Mouse (Mus musculus) liver, embryonic 12.5 days (tissue): ENCODE results near the gene Prim2. TPM values are rescaled to one million over a fixed set of nuclear protein-coding genes. Genes with fewer than 3 reads are reported as not detected.
"Not testable (repeated sequence)": the region's sequence is repeated elsewhere in the genome, so short reads cannot be mapped to it uniquely, and the experiment has no call there.

ENCODE experiments used
- ATAC-seq: fragments of 200-750 bp; cut with Nextera tagmentation; 2 replicates; pipeline ENCODE4 v1.8.0; 2017; ENCODE audit warnings: moderate number of reproducible peaks, mild to moderate bottlenecking, moderate library complexity
- H3K27ac ChIP-seq: fragments of 300-500 bp; sonication (generic); 2 replicates; pipeline ENCODE4 v1.5.1; 2016; ENCODE audit warnings: mild to moderate bottlenecking
- H3K27me3 ChIP-seq: fragments of 300-500 bp; sonication (generic); replicated peaks from 2 replicates; pipeline ENCODE4 v1.6.1; 2016; ENCODE audit warnings: mild to moderate bottlenecking, moderate library complexity
- H3K36me3 ChIP-seq: fragments of 300-500 bp; sonication (generic); 2 replicates; pipeline ENCODE4 v1.6.1; 2016; ENCODE audit warnings: mild to moderate bottlenecking, moderate library complexity
- H3K4me1 ChIP-seq: fragments of 300-500 bp; sonication (generic); 2 replicates; pipeline ENCODE4 v1.6.1; 2016
- H3K4me2 ChIP-seq: fragments of 300-500 bp; sonication (generic); 2 replicates; pipeline ENCODE4 v1.6.1; 2016; ENCODE audit warnings: mild to moderate bottlenecking, moderate library complexity
- H3K4me3 ChIP-seq: fragments of 300-500 bp; sonication (generic); 2 replicates; pipeline ENCODE4 v1.5.1; 2016; ENCODE audit warnings: mild to moderate bottlenecking, moderate library complexity
- H3K9ac ChIP-seq: fragments of 300-500 bp; sonication (generic); 2 replicates; pipeline ENCODE4 v1.6.1; 2016; ENCODE audit warnings: mild to moderate bottlenecking, moderate library complexity
- H3K9me3 ChIP-seq: fragments of 300-500 bp; sonication (generic); replicated peaks from 2 replicates; pipeline ENCODE4 v1.6.1; 2016; ENCODE audit warnings: mild to moderate bottlenecking, moderate library complexity
- WGBS: fragments of 180-500 bp; shearing (Covaris S2); methylation state at CpG from one replicate; pipeline ENCODE4 v1.1.7; 2016; ENCODE audit not compliant: insufficient replicate concordance; 5-methylcytosine and 5-hydroxymethylcytosine counted together
- polyA plus RNA-seq: library from polyadenylated mRNA; unstranded; fragments of >200 nt; fragmentation: Nextera tagmentation; extraction: Ambion mirVana; gene quantifications from 2 replicates; pipeline ENCODE4 v1.2.1, GENCODE M21; 2016

Prim2 gene
- polyA plus RNA-seq, 1 experiment from 2014 or later, result 49.2 TPM

- no peaks in the 10 kb centered on the region for H3K9me3 ChIP-seq
- H3K4me2 ChIP-seq, result peak overlapping the region; percentile 34
- WGBS, result 64% methylated on average over 9 of the region's 9 CpGs
Observed at GRCm38 (mm10) chr1:33649534-33650108, 20.0 kb downstream of the Prim2 start.

GRCm38 (mm10) chr1:33649021-33649420 is 20.6 kb downstream of the Prim2 start:
- Histone ChIP-seq H3K4me3 (no peak overlapping the region), H3K27me3 (no peaks in the 10 kb centered on the region), H3K4me1 (peaks cover 44% of the 10 kb centered on the region), H3K4me2 (no peak overlapping the region), H3K36me3 (peaks cover 86% of the 10 kb centered on the region), H3K9ac (no peak overlapping the region; the same call in 1 of the 2 replicates), H3K27ac (no peak overlapping the region), H3K9me3 (no peaks in the 10 kb centered on the region)
- WGBS, result 81% methylated on average over 4 of the region's 4 CpGs
- no peak for ATAC-seq

More at GRCm38 (mm10) chr1:33649534-33650108, 20.0 kb downstream of the Prim2 start:
- peaks cover 86% of the 10 kb centered on the region for H3K36me3 ChIP-seq
- no peak overlapping the region for H3K4me3 ChIP-seq
- peaks cover 43% of the 10 kb centered on the region for H3K4me1 ChIP-seq
- H3K27me3 ChIP-seq, result no peaks in the 10 kb centered on the region
- peak overlapping the region; percentile 56; the same call in 1 of the 2 replicates for H3K27ac ChIP-seq
- H3K9ac ChIP-seq, result no peak overlapping the region
- ATAC-seq, result peak; percentile 79

DNA sequence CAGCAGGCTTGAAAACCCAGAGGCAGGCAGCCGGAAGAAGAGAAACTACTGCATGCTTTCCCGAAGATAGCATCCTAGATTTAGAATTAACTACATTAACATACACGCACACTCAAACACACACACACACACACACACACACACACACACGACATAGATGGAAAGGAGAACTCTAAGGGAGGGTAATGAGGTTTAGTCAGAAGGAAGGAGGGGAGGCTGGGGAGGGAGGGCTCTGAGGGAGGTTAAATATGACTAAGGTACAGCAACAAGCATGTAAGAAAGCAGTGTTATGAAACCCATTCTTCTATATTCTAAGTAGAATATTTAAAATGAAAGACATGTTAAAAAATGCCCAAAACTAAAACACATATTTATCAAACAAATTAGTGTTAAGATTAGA is 21.9 kb downstream of the Prim2 start:
- Histone ChIP-seq H3K27me3 (no peaks in the 10 kb centered on the region), H3K9ac (no peak overlapping the region), H3K4me2 (no peak overlapping the region), H3K36me3 (peaks cover 91% of the 10 kb centered on the region), H3K27ac (0 out of 2 replicates have a peak overlapping the region, but pooled peaks have one; percentile 14), H3K9me3 (no peaks in the 10 kb centered on the region), H3K4me3 (no peak overlapping the region), H3K4me1 (peaks cover 50% of the 10 kb centered on the region)
- WGBS, result 76% methylated on average over 4 of the region's 4 CpGs
- no peak for ATAC-seq

DNA sequence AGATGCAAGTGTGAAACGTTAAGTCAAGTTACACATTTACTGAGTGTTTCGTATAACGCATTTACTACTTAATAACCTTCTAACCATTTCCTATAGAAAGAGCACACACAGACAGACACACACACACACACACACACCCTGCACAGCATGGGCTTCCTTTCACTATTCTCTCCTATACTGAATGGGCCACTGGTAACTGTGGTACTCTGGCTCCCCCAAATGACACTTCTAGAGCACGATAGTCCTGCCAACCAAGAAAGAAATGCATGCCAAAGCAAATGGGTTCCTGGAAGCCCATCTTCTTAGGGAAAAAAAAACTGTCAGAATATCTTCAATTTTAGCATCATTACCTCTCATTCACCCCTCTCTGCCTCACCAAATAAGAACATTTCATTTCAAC is 22.4 kb downstream of the Prim2 start:
- no peaks in the 10 kb centered on the region for H3K9me3 ChIP-seq
- no peak overlapping the region for H3K4me3 ChIP-seq
- 80% methylated on average over 4 of the region's 4 CpGs for WGBS
- H3K36me3 ChIP-seq, result peaks cover 91% of the 10 kb centered on the region
- no peaks in the 10 kb centered on the region for H3K27me3 ChIP-seq
- ATAC-seq, result no peak
- H3K27ac ChIP-seq, result 0 out of 2 replicates have a peak overlapping the region, but pooled peaks have one; percentile 20
- H3K4me2 ChIP-seq, result no peak overlapping the region
- peaks cover 50% of the 10 kb centered on the region for H3K4me1 ChIP-seq
- no peak overlapping the region for H3K9ac ChIP-seq

DNA sequence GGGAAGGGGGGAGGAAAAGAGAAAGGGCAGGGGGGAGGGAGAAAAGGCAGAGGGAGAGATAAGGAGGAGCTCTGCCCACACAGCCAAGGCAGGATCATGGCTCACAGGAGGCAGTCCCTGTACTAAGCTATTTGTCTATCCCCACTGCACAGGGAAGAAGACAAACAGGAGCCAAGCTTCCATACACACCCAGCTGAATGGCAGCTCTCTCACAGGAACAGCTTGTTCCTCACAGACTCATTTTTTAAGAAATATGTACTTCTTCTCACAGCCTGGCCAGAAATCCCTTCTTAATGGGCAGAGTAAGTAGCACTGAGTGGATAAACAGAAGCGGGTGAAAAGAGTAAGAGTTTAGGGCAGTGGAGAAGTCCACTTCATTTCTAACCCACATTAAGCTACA is 23.9 kb downstream of the Prim2 start:
- Histone ChIP-seq H3K4me3 (no peak overlapping the region), H3K4me1 (peaks cover 45% of the 10 kb centered on the region), H3K27me3 (no peaks in the 10 kb centered on the region), H3K9me3 (no peaks in the 10 kb centered on the region), H3K36me3 (peaks cover 91% of the 10 kb centered on the region), H3K4me2 (peak overlapping the region; percentile 13; the same call in 1 of the 2 replicates), H3K9ac (peak overlapping the region; percentile 51), H3K27ac (peak overlapping the region; percentile 69)
- WGBS, result 77% methylated on average over 1 of the region's 1 CpGs
- peak; percentile 70 for ATAC-seq

DNA sequence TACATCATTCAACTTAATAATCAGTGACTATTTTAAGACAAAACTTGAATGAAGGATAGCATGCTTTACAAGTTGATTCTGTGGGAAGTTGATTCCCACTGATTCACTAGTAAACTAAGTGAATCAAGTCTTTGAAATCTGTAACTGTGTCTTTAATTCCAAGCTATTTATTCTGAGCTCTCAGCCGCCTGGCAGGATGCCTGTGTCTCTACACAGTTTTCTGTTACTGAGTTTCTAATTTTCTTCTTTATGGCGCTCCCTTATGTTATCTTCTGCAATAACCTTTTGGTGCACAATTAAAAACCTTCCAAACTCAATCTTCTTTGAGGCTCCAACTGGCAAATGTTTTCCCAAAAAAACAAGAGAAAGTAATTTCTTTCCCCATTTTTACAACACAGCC is 28.5 kb downstream of the Prim2 start:
- Histone ChIP-seq H3K4me1 (peaks cover 48% of the 10 kb centered on the region), H3K36me3 (peaks cover 87% of the 10 kb centered on the region)

GRCm38 (mm10) chr1:33640089-33640488 is 29.5 kb downstream of the Prim2 start:
- Histone ChIP-seq H3K36me3 (peaks cover 88% of the 10 kb centered on the region), H3K9ac (no peak overlapping the region), H3K27me3 (no peaks in the 10 kb centered on the region), H3K9me3 (peaks cover 7% of the 10 kb centered on the region; the same call in 1 of the 2 replicates), H3K27ac (peak overlapping the region; percentile 31; the same call in 1 of the 2 replicates), H3K4me1 (peaks cover 46% of the 10 kb centered on the region), H3K4me2 (no peak overlapping the region), H3K4me3 (no peak overlapping the region)
- WGBS, result 89% methylated on average over 5 of the region's 5 CpGs
- no peak for ATAC-seq

More for the DNA sequence above, 28.5 kb downstream of the Prim2 start:
- Histone ChIP-seq H3K4me2 (no peak overlapping the region), H3K27ac (no peak overlapping the region), H3K27me3 (no peaks in the 10 kb centered on the region), H3K9me3 (peaks cover 7% of the 10 kb centered on the region; the same call in 1 of the 2 replicates), H3K4me3 (no peak overlapping the region), H3K9ac (no peak overlapping the region)
- 83% methylated on average over 2 of the region's 2 CpGs for WGBS
- no peak for ATAC-seq

DNA sequence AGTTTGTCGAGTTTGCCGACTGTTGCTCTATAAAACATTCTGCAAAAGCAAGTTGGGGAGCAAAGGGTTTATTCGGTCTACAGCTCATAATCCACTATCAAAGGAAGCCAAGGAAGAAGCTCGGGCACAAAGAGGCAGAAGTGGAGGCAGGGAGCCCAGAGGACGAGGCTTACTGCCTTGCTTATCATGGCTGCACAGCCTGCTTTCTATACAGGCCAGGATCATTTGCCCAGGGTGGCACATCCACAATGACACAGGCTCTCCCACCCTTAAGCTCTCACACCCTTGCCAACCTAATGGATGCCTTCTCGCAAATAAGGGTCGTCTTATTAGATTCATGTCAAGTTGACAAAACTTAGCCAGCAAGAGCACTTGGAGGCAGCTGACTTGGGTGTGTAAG is 30.4 kb downstream of the Prim2 start:
- H3K9me3 ChIP-seq, result peaks cover 7% of the 10 kb centered on the region; the same call in 1 of the 2 replicates
- ATAC-seq, result peak; percentile 85
- H3K27me3 ChIP-seq, result no peaks in the 10 kb centered on the region
- no peak overlapping the region for H3K9ac ChIP-seq
- H3K27ac ChIP-seq, result peak overlapping the region; percentile 31; the same call in 1 of the 2 replicates
- peaks cover 42% of the 10 kb centered on the region for H3K4me1 ChIP-seq
- peaks cover 86% of the 10 kb centered on the region for H3K36me3 ChIP-seq
- WGBS, result 75% methylated on average over 7 of the region's 7 CpGs
- H3K4me2 ChIP-seq, result no peak overlapping the region
- H3K4me3 ChIP-seq, result no peak overlapping the region

DNA sequence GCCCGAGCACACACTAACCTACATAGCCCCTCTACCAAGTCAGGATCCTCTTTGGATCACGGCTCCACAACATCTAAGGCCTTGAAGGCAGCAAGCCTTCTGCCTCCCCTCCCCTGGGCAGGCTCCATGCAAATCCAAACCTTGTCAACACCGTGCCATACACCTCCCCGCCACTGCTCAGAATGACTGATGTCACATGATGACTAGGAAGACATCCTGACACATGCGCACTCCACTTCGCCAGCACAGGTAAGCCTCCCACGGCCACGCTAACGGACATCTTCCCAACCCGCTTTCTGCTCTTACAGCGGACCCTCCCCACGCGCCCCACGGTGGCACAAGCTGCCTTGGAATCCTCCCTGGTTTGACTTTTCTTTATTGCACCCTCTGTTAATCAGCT is 31.8 kb downstream of the Prim2 start:
- H3K27me3 ChIP-seq, result no peaks in the 10 kb centered on the region
- no peak for ATAC-seq
- peaks cover 86% of the 10 kb centered on the region for H3K36me3 ChIP-seq

GRCm38 (mm10) chr1:33636421-33637195 is 33.0 kb downstream of the Prim2 start:
- no peak overlapping the region for H3K4me3 ChIP-seq
- H3K4me1 ChIP-seq, result peaks cover 55% of the 10 kb centered on the region
- ATAC-seq, result no peak
- no peak overlapping the region for H3K9ac ChIP-seq
- peaks cover 86% of the 10 kb centered on the region for H3K36me3 ChIP-seq
- WGBS, result 91% methylated on average over 10 of the region's 10 CpGs
- H3K27ac ChIP-seq, result no peak overlapping the region
- H3K9me3 ChIP-seq, result peaks cover 7% of the 10 kb centered on the region; the same call in 1 of the 2 replicates
- H3K4me2 ChIP-seq, result no peak overlapping the region
- H3K27me3 ChIP-seq, result no peaks in the 10 kb centered on the region

More for the DNA sequence above, 31.8 kb downstream of the Prim2 start:
- Histone ChIP-seq H3K9me3 (peaks cover 7% of the 10 kb centered on the region; the same call in 1 of the 2 replicates), H3K4me3 (no peak overlapping the region), H3K9ac (no peak overlapping the region), H3K27ac (no peak overlapping the region), H3K4me2 (no peak overlapping the region), H3K4me1 (peaks cover 43% of the 10 kb centered on the region)
- 89% methylated on average over 14 of the region's 14 CpGs for WGBS

DNA sequence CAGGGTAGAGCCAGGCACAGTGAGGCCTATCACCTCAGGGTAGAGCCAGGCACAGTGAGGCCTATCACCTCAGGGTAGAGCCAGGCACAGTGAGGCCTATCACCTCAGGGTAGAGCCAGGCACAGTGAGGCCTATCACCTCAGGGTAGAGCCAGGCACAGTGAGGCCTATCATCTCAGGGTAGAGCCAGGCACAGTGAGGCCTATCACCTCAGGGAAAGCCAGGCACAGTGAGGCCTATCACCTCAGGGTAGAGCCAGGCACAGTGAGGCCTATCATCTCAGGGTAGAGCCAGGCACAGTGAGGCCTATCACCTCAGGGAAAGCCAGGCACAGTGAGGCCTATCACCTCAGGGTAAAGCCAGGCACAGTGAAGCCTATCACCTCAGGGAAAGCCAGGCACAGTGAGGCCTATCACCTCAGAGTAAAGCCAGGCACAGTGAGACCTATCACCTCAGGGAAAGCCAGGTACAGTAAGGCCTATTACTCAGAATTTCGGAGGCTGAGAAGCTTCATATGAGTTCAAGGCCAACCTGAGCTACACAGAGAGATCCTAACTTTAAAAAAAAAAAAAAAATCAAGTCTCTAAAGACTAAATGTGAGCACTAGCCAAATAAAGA is 38.5 kb downstream of the Prim2 start:
- H3K27ac ChIP-seq, result peak overlapping the region; percentile 99
- not testable (repeated sequence) for H3K4me3 ChIP-seq, H3K4me2 ChIP-seq, ATAC-seq, H3K27me3 ChIP-seq, H3K9me3 ChIP-seq
- H3K9ac ChIP-seq, result 0 out of 2 replicates have a peak overlapping the region, but pooled peaks have one; percentile 19
- H3K36me3 ChIP-seq, result peaks cover 77% of the 10 kb centered on the region
- peaks cover 71% of the 10 kb centered on the region for H3K4me1 ChIP-seq
- WGBS, result 59% methylated on average over 1 of the region's 1 CpGs

GRCm38 (mm10) chr1:33627803-33628202 is 41.8 kb downstream of the Prim2 start:
- Histone ChIP-seq H3K4me1 (peaks cover 91% of the 10 kb centered on the region), H3K27me3 (no peaks in the 10 kb centered on the region), H3K4me3 (no peak overlapping the region), H3K27ac (peak overlapping the region; percentile 99), H3K4me2 (no peak overlapping the region), H3K9ac (peak overlapping the region; percentile 10; the same call in 1 of the 2 replicates), H3K36me3 (peaks cover 83% of the 10 kb centered on the region), H3K9me3 (no peaks in the 10 kb centered on the region)
- no peak for ATAC-seq
- 79% methylated on average over 6 of the region's 6 CpGs for WGBS
